Mouse (Mus musculus) layer of hippocampus, adult 11-12 months (tissue): ENCODE measurements at regions not wholly inside any gene's neighbourhood (a gene's known extent, or its start where the extent isn't known, plus 50 kb on each side); places are given as distances from the start of the nearest gene placed in this dataset.

Source experiments
- DNase-seq: peaks from one replicate; pipeline ENCODE4 v3.0.0; 2022; ENCODE audit warnings: low spot score

GRCm38 (mm10) chr12:9847034-9847433, 277.1 kb downstream of the Osr1 start:
- no peak for DNase-seq

DNA sequence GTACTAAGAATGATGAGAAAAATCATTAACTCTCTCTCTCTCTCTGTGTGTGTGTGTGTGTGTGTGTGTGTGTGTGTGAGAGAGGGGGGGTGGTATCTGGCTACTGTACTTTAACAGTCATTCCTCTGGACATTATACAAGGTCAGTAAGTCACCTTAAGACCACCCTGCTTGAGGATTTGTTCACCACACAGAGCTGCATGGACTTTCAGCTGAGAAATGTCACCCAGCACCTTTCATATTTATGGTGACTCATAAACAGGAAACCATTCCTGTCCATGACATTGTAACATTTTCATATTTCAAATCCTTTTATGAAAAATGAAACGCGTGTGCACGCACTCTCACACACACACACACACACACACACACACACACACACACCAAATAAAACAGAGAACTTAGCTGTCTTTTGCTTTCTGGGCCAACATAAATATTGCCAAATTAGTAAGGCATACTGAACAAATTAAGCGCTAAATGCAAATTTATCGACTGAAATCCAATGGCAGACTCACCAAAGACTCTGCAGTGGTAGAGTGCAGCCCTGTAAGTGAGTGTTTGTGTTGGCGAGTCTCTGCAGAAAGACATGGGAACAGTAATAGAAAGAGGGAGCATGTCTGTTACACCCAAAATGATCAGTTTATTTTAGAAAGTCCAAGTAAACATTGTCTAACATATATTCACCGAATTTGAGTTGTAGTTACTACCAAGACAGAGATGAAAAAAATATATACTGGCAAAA, 277.7 kb downstream of the Osr1 start:
- DNase-seq = no peak

DNA sequence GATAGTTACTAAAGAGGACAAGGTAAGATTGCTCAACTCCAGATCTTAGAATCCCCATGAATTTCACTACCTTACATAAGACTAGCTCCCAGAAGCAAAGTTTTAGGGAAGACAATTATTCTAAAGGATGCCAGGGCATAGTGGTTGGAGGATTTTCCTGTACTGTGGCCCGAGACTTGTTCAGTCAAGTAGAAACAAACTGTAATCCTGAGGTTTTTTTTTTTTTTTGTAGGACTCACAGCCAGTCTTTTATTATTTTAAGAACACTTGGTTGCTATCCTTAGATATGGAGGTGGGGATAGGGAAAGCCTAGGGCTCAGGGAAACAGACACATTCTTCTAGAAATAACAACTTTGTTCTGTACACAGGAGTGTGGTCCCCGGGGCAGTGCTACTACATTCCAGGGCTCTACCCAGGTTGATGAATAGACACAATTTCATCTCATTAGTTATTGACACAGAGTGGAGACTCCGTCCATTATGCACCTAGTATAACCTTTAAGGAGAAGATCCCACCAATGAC, 285.6 kb downstream of the Osr1 start:
- no peak for DNase-seq

DNA sequence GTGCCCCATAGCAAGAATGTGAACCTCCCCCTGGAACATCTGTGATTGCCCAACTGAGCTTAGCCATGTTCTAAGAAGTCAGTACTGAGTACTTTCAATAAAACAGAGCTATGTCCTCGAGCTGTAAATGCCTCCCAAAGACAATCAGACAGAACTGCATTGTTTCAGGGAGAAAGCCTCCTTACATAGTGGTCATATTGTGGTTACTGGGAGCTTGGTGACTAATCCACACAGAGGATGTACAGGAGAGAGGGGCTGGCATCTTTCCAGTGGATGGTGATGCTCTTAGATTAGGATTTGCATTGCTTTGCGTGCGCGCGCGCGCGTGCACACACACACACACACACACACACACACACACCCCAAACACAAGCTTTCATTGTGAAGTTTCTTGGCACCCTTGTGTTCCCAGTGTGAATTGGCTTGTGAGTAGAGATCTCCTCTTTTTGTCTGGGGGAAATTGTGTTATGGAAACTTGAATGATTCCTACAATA, 286.3 kb downstream of the Osr1 start:
- DNase-seq = peak; percentile 40

DNA sequence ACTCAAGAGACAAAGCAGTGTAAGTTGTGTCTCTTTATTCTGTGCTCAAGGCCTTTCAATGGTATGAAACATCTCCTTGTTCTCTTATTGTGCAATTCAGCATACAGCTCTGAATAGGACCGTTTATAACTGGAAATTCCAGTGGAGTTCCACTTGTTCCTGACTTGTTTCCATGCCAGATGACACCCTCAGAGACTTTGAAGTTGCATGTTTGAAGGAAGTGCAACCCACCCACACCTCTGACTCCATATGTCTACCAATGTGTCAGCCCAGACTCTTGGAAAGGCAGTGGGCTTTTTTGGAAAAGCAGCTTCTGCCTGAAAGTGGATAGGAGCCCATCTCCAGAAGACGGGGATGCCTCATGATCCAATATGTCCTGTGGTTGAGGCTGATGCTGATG, 288.1 kb downstream of the Osr1 start:
- peak; percentile 75 for DNase-seq

DNA sequence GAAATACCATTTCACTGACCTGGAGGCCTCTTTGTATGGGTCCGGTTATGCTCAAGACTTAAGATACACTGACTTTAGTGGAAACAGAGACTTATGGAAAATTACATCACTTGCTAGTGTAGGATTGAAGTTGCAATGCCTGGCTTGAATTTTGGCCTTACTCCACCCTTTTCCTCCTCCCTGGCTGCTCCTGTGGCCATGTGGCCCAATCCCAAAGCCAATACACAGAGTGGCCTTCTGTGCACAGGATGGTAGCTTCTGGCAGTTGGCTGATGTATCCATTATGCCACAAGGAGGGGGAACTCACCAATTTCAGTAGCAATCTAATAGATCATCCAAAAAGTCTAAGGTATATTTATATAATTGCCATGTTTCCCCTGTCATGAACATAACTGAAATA, 292.4 kb downstream of the Osr1 start:
- DNase-seq = no peak

GRCm38 (mm10) chr12:9872236-9872635, 302.3 kb downstream of the Osr1 start:
- DNase-seq = no peak

GRCm38 (mm10) chr12:9873214-9873613, 303.3 kb downstream of the Osr1 start:
- no peak for DNase-seq

- DNase-seq = no peak
Observed at GRCm38 (mm10) chr12:9874823-9875222, 304.9 kb downstream of the Osr1 start.

GRCm38 (mm10) chr12:9881953-9882623, 312.2 kb downstream of the Osr1 start:
- DNase-seq = no peak

- DNase-seq = no peak
Observed at GRCm38 (mm10) chr12:9883037-9883730, 313.3 kb downstream of the Osr1 start.

GRCm38 (mm10) chr12:9894521-9894920, 324.6 kb downstream of the Osr1 start:
- no peak for DNase-seq

DNA sequence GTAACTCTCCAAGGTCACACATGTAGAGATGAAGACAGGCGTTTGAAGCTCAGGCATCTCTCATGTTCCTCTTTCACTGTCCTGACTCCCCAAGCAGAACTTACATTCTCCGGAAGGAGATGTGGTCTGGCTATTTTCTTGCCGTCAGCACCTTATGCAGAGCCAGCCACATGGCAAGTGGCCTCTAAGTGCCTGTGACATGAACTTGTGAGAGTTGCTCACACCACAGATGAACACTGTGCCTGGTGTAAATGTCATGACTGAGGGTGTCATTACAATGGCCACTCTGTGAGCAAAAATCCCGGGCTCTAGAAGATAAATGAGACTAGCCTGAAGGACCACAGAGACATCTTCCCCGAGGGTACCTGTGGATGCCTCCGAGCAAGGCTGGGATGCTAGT, 328.1 kb downstream of the Osr1 start:
- no peak for DNase-seq

DNA sequence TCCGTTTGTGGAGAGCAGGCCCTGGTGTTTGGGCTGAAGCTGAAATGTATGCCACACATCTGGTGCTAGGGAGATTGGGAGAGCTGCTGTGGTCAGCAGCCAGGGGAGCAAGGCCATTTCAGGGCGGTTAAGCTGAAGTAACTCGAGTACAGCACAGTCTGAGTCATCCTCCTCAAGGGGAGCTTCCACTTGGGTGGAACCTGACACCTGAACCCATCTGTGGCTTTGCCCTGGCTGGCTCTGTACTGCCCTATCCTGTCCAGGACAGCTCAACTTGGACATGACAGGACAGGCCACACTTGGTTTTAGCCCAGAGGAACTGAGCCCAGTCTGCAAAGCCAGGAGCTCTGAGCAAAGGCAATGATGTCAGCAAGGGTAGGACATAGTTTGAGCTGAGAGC, 328.5 kb downstream of the Osr1 start:
- no peak for DNase-seq

DNA sequence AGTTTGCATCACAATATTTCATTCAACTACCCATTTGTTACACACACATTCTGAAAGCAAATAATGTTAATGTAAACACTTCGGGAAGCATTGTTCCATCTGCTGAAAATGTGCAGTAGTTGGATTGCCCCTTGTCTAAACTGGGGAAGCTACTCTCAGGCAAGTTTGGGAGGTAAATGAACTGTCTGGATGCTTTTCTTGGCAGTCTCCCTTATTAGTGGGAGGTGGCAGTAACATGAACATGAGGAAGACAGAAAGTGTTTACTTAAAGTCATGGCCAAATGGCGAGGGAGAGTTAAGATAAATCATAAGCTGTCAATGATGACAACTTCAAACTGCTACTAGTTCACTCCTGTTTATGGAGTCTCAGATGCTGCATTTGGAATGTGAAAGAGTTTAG, 332.0 kb downstream of the Osr1 start:
- no peak for DNase-seq

DNA sequence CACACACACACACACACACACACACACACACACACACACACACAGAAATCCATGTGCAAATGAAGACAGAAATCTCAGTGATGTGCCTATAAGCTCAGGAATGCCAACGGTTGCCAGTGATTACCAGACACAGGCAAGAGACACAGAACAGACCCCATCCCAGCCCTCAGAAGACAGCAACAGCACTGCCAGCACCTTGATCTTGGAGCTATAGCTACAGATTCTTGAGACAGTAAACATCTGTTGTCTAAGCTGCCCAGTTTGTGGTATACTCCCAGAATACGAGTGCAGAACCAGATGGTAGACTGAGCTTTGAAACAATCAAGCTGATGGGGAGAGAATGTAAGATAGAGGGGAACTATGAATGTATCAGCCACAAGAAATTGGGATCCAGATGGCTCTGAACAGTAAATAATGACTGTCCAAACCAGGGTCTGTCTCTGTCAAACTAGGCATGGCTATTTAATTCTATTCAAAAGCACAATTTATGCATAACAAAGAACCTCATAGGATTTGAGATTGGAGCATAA, 333.9 kb downstream of the Osr1 start:
- no peak for DNase-seq

- DNase-seq = no peak
Observed at GRCm38 (mm10) chr12:9912333-9912732, 342.4 kb downstream of the Osr1 start.

DNA sequence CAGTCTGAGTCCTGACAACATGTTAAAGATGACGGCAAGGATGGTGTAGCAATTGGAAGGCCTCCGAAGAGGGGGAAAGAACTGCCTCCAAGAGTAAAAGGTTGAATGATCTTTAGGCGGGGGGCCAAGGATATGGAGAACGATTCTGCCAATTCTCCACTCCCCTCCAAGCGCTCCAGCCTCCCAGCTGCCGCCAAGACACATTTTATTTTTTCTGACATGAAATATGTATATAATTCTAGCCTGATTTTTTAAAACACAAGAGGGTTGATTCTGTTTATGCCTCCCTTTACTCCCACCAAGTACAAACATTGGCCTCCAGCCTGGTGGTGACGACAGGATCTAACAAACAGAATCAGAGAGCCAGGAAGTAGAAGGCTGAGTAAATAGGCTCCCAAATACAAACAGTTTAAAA, 345.8 kb downstream of the Osr1 start:
- no peak for DNase-seq

- DNase-seq = no peak
Observed at GRCm38 (mm10) chr12:9918026-9918425, 348.1 kb downstream of the Osr1 start.

- DNase-seq = no peak
Observed at GRCm38 (mm10) chr12:9919007-9919406, 349.1 kb downstream of the Osr1 start.

DNA sequence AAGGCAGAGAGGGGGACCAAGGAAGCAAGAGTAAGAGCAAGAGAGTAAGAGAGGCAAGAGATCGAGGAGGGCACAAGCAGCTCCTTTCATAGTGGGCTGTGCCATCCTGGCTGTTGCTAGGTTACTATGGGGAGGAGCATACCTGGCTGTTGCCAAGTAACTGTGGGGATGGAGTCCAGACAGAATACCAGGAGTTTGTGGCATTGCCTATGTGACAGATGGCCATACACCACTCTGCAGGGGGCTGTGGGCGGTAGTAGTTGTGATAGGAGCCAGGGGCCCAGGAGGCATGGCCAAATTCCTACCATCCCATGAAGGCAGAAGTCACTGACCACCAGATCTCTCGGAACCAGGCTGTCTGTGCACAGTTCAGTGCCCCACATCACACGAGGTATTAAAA, 349.5 kb downstream of the Osr1 start:
- DNase-seq = no peak

DNA sequence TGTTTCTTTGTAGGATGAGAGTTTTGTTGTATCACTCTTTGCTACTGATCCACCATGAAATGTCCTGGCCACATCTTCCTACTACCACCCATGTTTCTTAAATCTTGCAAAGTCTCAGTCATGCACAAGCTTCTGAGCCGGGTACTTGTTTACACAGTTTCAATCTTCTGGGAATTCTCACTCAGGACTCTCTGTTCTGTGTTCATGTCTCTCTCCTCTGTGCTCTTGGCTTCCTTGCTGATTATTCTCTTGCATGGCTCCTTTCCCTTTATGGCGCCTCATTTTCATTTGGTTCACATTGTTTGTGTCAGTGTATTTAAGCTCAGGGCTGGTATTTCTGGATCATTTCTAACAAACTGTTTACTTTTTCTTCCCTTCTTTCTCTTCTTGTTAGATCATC, 350.5 kb downstream of the Osr1 start:
- DNase-seq = no peak
